Mouse (Mus musculus): ENCODE measurements around the gene Sprr2h. TPM values are rescaled to one million over a fixed set of nuclear protein-coding genes. Genes with fewer than 3 reads are reported as not detected.

Gene Sprr2h
- not detected in 2 replicates for polyA plus RNA-seq (2012; rRNA removed)

- no peak for DNase-seq (ENCODE audit: low read depth)
These were observed at the start of gene Sprr2h for GRCm38 (mm10) chr3:92385385-92385784. Sprr2h (plus strand) TSS chr3:92385685.

DNA sequence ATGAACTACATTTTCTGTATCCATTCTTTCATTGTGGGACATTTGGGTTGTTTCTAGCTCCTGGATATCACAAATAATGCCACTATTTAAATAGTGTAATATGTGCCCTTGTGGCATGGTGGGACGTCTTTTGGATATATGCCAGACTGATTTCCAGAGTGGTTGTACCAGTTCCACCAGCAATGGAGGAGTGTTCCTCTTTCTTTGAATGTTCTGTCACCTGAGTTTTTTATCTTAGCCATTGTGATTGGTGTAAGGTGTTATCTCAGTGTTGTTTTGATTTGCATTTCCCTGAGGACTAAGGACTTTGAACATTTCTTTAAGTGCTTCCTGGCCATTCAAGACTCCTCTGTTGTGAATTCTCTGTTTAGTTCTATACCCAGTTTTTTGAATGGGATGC, 49.2 kb upstream of the Sprr2h start:
- DNase-seq (ENCODE audit: low read depth): no peak

GRCm38 (mm10) chr3:92338840-92339239, 46.6 kb upstream of the Sprr2h start, which contains the start of gene Sprr2d:
Sprr2d (plus strand) TSS chr3:92339140.
- no peak for DNase-seq (ENCODE audit: low read depth)

GRCm38 (mm10) chr3:92351843-92352242, 33.6 kb upstream of the Sprr2h start, which contains the start of gene Sprr2e:
Sprr2e (plus strand) TSS chr3:92352143.
- DNase-seq (ENCODE audit: low read depth): no peak

- DNase-seq (ENCODE audit: low read depth): no peak
These were observed 23.9 kb upstream of the Sprr2h start for GRCm38 (mm10) chr3:92361619-92362018.

DNA sequence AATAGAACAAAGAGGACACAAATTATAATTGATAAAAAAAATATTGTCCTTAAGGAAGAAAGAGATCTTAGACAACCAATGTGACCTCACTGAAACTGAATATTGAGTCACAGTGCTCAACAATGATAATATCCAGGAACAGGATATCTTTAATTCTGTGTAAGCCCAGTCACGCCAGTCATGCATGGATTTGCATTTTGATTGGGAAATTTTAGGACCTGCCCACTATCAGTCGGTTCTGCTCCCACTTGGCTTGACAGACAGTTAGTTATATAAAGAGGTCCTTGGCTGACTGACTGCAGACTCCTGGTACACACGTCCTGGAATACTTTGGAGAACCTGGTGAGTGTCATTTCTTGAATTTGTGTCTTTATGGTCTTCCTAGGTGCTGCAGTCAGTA, 20.6 kb upstream of the Sprr2h start, which contains the start of gene Sprr2f:
Gene Sprr2f (plus strand): TSS at position 301 of the 400 bp plus-strand sequence.
- no peak for DNase-seq (ENCODE audit: low read depth)

GRCm38 (mm10) chr3:92373613-92374012, 11.9 kb upstream of the Sprr2h start:
- DNase-seq (ENCODE audit: low read depth): no peak

- DNase-seq (ENCODE audit: low read depth): no peak
These were observed 8.8 kb downstream of the Sprr2h start for GRCm38 (mm10) chr3:92394301-92394700.

GRCm38 (mm10) chr3:92407691-92408090, 22.2 kb downstream of the Sprr2h start, which contains the start of gene Sprr2i:
Sprr2i (plus strand) TSS chr3:92407991.
- no peak for DNase-seq (ENCODE audit: low read depth)

DNA sequence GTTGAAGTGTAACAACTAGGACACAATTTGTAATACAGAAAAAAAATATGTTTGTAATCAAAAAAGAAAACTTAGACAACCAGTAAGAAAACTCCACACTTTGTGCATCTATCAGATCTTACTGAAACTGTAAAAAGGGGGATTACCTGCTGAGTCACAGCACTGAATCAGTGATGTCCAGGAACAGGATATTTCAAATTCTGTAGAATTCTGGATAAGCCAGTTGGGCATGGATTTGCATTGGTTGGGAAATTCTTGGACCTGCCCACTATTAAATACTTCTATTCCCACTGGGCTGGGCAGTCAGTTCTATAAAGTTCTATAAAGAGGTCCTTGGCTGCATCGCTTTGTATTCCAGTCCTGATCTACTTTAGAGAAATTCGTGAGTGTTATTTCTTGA, 32.3 kb downstream of the Sprr2h start, which contains the start of gene Sprr2j-ps:
Gene Sprr2j-ps (plus strand): TSS at position 301 of the 400 bp plus-strand sequence.
- DNase-seq (ENCODE audit: low read depth): no peak

DNA sequence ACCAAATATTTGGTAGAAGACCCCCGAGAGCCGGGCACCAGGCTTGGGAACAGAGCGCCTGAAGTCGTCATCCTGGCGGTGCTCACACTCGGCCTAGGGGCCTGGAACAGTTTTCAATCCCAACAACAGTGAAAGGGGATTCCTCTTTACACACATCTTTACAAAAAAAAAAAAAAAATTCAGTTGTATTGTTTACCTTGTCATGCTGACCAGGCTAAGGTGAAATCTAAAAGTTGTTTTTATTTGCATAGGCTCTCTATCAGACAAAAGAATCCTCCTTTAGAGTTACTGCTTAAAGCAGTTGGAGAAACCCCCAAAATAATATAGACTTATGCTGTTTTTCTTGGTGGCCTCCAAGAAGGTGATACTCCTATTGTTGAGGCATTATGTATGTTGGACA, 43.8 kb downstream of the Sprr2h start, which contains the start of gene Gm9774:
Gene Gm9774 (minus strand): TSS at position 101 of the 400 bp plus-strand sequence.
- DNase-seq (ENCODE audit: low read depth): no peak

GRCm38 (mm10) chr3:92432282-92432681, 46.8 kb downstream of the Sprr2h start, which contains the start of gene Sprr2k:
Sprr2k (plus strand) TSS chr3:92432582.
- no peak for DNase-seq (ENCODE audit: low read depth)

Other genes starting within 250 kb of the Sprr2h start
- 9.6 and 11.2 TPM in 2 replicates for gene Lelp1, start 242.9 kb upstream of the Sprr2h start, polyA plus RNA-seq (2012; rRNA removed)
- 0.09 TPM in 1 of 2 replicates, not detected in the other for gene Sprr2a1, start 169.9 kb upstream of the Sprr2h start, polyA plus RNA-seq (2012; rRNA removed)
- 3.7 and 5.4 TPM in 2 replicates for gene Sprr2a2, start 169.8 kb upstream of the Sprr2h start, polyA plus RNA-seq (2012; rRNA removed)
- 0.42 TPM in 1 of 2 replicates, not detected in the other for gene Sprr2a3, start 100.3 kb upstream of the Sprr2h start, polyA plus RNA-seq (2012; rRNA removed)
- gene Sprr2b, start 69.1 kb upstream of the Sprr2h start, polyA plus RNA-seq (2012; rRNA removed): 0.18 TPM in 1 of 2 replicates, not detected in the other
- gene Sprr2d, start 46.5 kb upstream of the Sprr2h start, polyA plus RNA-seq (2012; rRNA removed): not detected in 2 replicates
- gene Sprr2e, start 33.5 kb upstream of the Sprr2h start, polyA plus RNA-seq (2012; rRNA removed): not detected in 2 replicates
- gene Sprr2f, start 20.5 kb upstream of the Sprr2h start, polyA plus RNA-seq (2012; rRNA removed): 0.25 TPM in 1 of 2 replicates, not detected in the other
- gene Sprr2i, start 22.3 kb downstream of the Sprr2h start, polyA plus RNA-seq (2012; rRNA removed): not detected in 2 replicates
- gene Sprr2j-ps, start 32.4 kb downstream of the Sprr2h start, polyA plus RNA-seq (2012; rRNA removed): not detected in 2 replicates
- gene Gm9774, start 43.7 kb downstream of the Sprr2h start, polyA plus RNA-seq (2012; rRNA removed): 6.2 and 7.4 TPM in 2 replicates
- not detected in 2 replicates for gene Sprr2k, start 46.9 kb downstream of the Sprr2h start, polyA plus RNA-seq (2012; rRNA removed)
- gene Sprr1b, start 53.1 kb downstream of the Sprr2h start, polyA plus RNA-seq (2012; rRNA removed): not detected in 2 replicates
- gene Sprr3, start 73.0 kb downstream of the Sprr2h start, polyA plus RNA-seq (2012; rRNA removed): not detected in 2 replicates
- 0.28 TPM in 1 of 2 replicates, not detected in the other for gene Sprr1a, start 100.2 kb downstream of the Sprr2h start, polyA plus RNA-seq (2012; rRNA removed)
- gene Sprr4, start 114.8 kb downstream of the Sprr2h start, polyA plus RNA-seq (2012; rRNA removed): not detected in 2 replicates
- not detected in 2 replicates for gene 2310046K23Rik, start 148.8 kb downstream of the Sprr2h start, polyA plus RNA-seq (2012; rRNA removed)
- not detected in 2 replicates for gene Ivl, start 188.1 kb downstream of the Sprr2h start, polyA plus RNA-seq (2012; rRNA removed)
- 27.9 and 30.2 TPM in 2 replicates for gene Smcp, start 203.3 kb downstream of the Sprr2h start, polyA plus RNA-seq (2012; rRNA removed)
- not detected in 2 replicates for gene 2210017I01Rik, start 221.8 kb downstream of the Sprr2h start, polyA plus RNA-seq (2012; rRNA removed)
- gene Lce6a, start 236.0 kb downstream of the Sprr2h start, polyA plus RNA-seq (2012; rRNA removed): 0.45 TPM in 1 of 2 replicates, not detected in the other